Comparison of ENCODE assay signal across 10 mouse cellular contexts in genomic region chr7:27360749-27361148, GRCm38 (mm10). TPM values are rescaled to one million over a fixed set of nuclear protein-coding genes. Genes with fewer than 3 reads are reported as not detected.
A peak's percentile ranks its signal among the peaks of the same experiment; 100 is the strongest.
DNase-seq lines count a peak whose midpoint lies in the region; ATAC-seq and TF ChIP-seq lines count a peak whose summit lies in the region.
"Had no signal": no experiment of that assay in that cellular context is flagged by ENCODE, and none has a peak within 500 bp of the region (broad histone marks: within the 10 kb centered on the region; RNA-seq: fewer than 3 reads in every experiment).

No protein-coding gene starts in this region.

- no peak for TF ChIP-seq EP300 in heart, postnatal 0 days (IDR thresholded peaks at IDR 0.05; ENCODE audit: low read depth)

- H3K9ac ChIP-seq in heart, postnatal 0 days (replicated peaks; ENCODE audit: low read depth, low read length) = no peak overlapping the region
- no peak overlapping the region for H3K9ac ChIP-seq in forebrain, postnatal 0 days

- no peaks in the 10 kb centered on the region for H3K36me3 ChIP-seq in heart, postnatal 0 days (replicated peaks; ENCODE audit: control insufficient read depth, insufficient read depth, low read length)
- H3K36me3 ChIP-seq in forebrain, postnatal 0 days (ENCODE audit: insufficient read depth) = peaks cover 10% of the 10 kb centered on the region
- no peaks in the 10 kb centered on the region for H3K36me3 ChIP-seq in midbrain, embryonic 10.5 days

- H3K4me2 ChIP-seq in heart, postnatal 0 days (ENCODE audit: low read depth, low read length) = peak overlapping the region; percentile 62; the same call in 1 of the 2 replicates
- peak overlapping the region; percentile 76 for H3K4me2 ChIP-seq in forebrain, postnatal 0 days (ENCODE audit: low read depth)

- H3K27me3 ChIP-seq in heart, postnatal 0 days (ENCODE audit: control insufficient read depth, insufficient read depth, low read length) = peaks cover 32% of the 10 kb centered on the region
- H3K27me3 ChIP-seq in forebrain, postnatal 0 days (ENCODE audit: insufficient read depth, low read length) = peaks cover 31% of the 10 kb centered on the region
- peaks cover 78% of the 10 kb centered on the region for H3K27me3 ChIP-seq in midbrain, embryonic 10.5 days (ENCODE audit: low read depth, poor library complexity, severe bottlenecking)

- H3K27ac ChIP-seq in heart, postnatal 0 days (ENCODE audit: low read depth) = no peak overlapping the region
- H3K27ac ChIP-seq in forebrain, postnatal 0 days (ENCODE audit: low read depth, low read length) = no peak overlapping the region
- H3K27ac ChIP-seq in midbrain, embryonic 10.5 days (replicated peaks) = peak overlapping the region; percentile 55; the same call in 1 of the 2 replicates

- ATAC-seq in heart, postnatal 0 days (ENCODE audit: insufficient read depth, low read depth) = no peak
- no peak for ATAC-seq in forebrain, postnatal 0 days

- intact Hi-C loops in gastrocnemius, postnatal 14 days (cut with DNase I; ENCODE audit: low total_unique reads) = no loop called here

- H3K9me3 ChIP-seq in heart, postnatal 0 days (replicated peaks; ENCODE audit: control insufficient read depth, low read length) = no peaks in the 10 kb centered on the region
- H3K9me3 ChIP-seq in forebrain, postnatal 0 days (ENCODE audit: low read length) = no peaks in the 10 kb centered on the region
- H3K9me3 ChIP-seq in midbrain, embryonic 10.5 days (replicated peaks) = no peaks in the 10 kb centered on the region

- no peak for DNase-seq in heart, postnatal 0 days (ENCODE audit: low spot score)
- no peak for DNase-seq in heart, adult 18-20 months
- DNase-seq in R1 (ENCODE audit: low read depth, low spot score) = peak; percentile 54
- DNase-seq in forebrain, postnatal 0 days = no peak
- no peak for DNase-seq in midbrain, embryonic 10.5 days (ENCODE audit: low spot score)
- DNase-seq in urinary bladder, postnatal 10 days (ENCODE audit: low spot score) = no peak
- DNase-seq in gastrocnemius, postnatal 14 days = no peak
- DNase-seq in spleen, postnatal 4 days (ENCODE audit: low spot score in 2 of 2) = no peak

- 47% methylated on average over 6 of the region's 6 CpGs for WGBS in heart, postnatal 0 days
- WGBS in forebrain, postnatal 0 days = 56% methylated on average over 6 of the region's 6 CpGs
- 59% methylated on average over 6 of the region's 6 CpGs for WGBS in midbrain, embryonic 10.5 days

- TF ChIP-seq CTCF in heart, postnatal 0 days (IDR thresholded peaks at IDR 0.05; ENCODE audit: low read depth) = no peak
- no peak for TF ChIP-seq CTCF in forebrain, postnatal 0 days (IDR thresholded peaks at IDR 0.05; ENCODE audit: low read depth)

- no peak overlapping the region for H3K4me3 ChIP-seq in heart, postnatal 0 days (ENCODE audit: low read depth, low read length)
- no peak overlapping the region for H3K4me3 ChIP-seq in forebrain, postnatal 0 days (ENCODE audit: low read depth, low read length)
- H3K4me3 ChIP-seq in midbrain, embryonic 10.5 days = peak overlapping the region; percentile 62; the same call in 1 of the 2 replicates

- peaks cover 12% of the 10 kb centered on the region for H3K4me1 ChIP-seq in heart, postnatal 0 days (ENCODE audit: control insufficient read depth, insufficient read depth)
- no peaks in the 10 kb centered on the region for H3K4me1 ChIP-seq in forebrain, postnatal 0 days (ENCODE audit: insufficient read depth)
- peaks cover 41% of the 10 kb centered on the region for H3K4me1 ChIP-seq in midbrain, embryonic 10.5 days

RNA-seq across cellular contexts. Expression of gene Gm20479, which starts 3.5 kb away (rescaled TPM):
- total RNA-seq in heart, postnatal 0 days (2014; rRNA removed; ENCODE audit: low replicate concordance) = 2.0 TPM in 1 of 2 replicates, not detected in the other
- 0.46 TPM in 1 of 2 replicates, not detected in the other for polyA plus RNA-seq in heart, postnatal 0 days (2015; fragmentation: Nextera tagmentation; extraction: Ambion mirVana)
- not detected for total RNA-seq in heart, adult 18-20 months (2021)
- total RNA-seq in forebrain, postnatal 0 days (2014; rRNA removed) = not detected in 2 replicates
- polyA plus RNA-seq in forebrain, postnatal 0 days (2015; fragmentation: Nextera tagmentation; extraction: Ambion mirVana) = not detected in 2 replicates
- polyA plus RNA-seq in midbrain, embryonic 10.5 days (2016; fragmentation: Nextera tagmentation; extraction: Ambion mirVana) = 0.48 and 0.82 TPM in 2 replicates
- under 1 TPM in 1 of 2 experiments, not detected in 1; 0.90 TPM for total RNA-seq in gastrocnemius, postnatal 14 days (2021)
- total RNA-seq: MEL had no signal
- polyA plus RNA-seq: brain, embryonic 14.5 days had no signal

RNA-seq across cellular contexts. Expression of gene Shkbp1, which starts 4.9 kb away (rescaled TPM):
- total RNA-seq in heart, postnatal 0 days (2014; rRNA removed; ENCODE audit: low replicate concordance) = 16.7 and 21.0 TPM in 2 replicates
- polyA plus RNA-seq in heart, postnatal 0 days (2015; fragmentation: Nextera tagmentation; extraction: Ambion mirVana) = 14.2 and 18.3 TPM in 2 replicates
- total RNA-seq in heart, adult 18-20 months (2021) = 1 to 10 TPM; 5.6 to 6.3 TPM
- total RNA-seq in forebrain, postnatal 0 days (2014; rRNA removed) = 30.2 and 35.6 TPM in 2 replicates
- 31.8 and 33.1 TPM in 2 replicates for polyA plus RNA-seq in forebrain, postnatal 0 days (2015; fragmentation: Nextera tagmentation; extraction: Ambion mirVana)
- 71.7 and 77.2 TPM in 2 replicates for polyA plus RNA-seq in midbrain, embryonic 10.5 days (2016; fragmentation: Nextera tagmentation; extraction: Ambion mirVana)
- 1 to 10 TPM; 3.5 to 5.3 TPM for total RNA-seq in gastrocnemius, postnatal 14 days (2021)

RNA-seq across cellular contexts. Expression of gene Ltbp4, which starts 23.3 kb away (rescaled TPM):
- 150 TPM in 2 replicates for total RNA-seq in heart, postnatal 0 days (2014; rRNA removed; ENCODE audit: low replicate concordance)
- 56.9 and 61.7 TPM in 2 replicates for polyA plus RNA-seq in heart, postnatal 0 days (2015; fragmentation: Nextera tagmentation; extraction: Ambion mirVana)
- 100 to 1,000 TPM; 185 to 206 TPM for total RNA-seq in heart, adult 18-20 months (2021)
- total RNA-seq in forebrain, postnatal 0 days (2014; rRNA removed) = 13.4 and 26.7 TPM in 2 replicates
- 8.3 and 11.7 TPM in 2 replicates for polyA plus RNA-seq in forebrain, postnatal 0 days (2015; fragmentation: Nextera tagmentation; extraction: Ambion mirVana)
- 7.0 and 9.0 TPM in 2 replicates for polyA plus RNA-seq in midbrain, embryonic 10.5 days (2016; fragmentation: Nextera tagmentation; extraction: Ambion mirVana)
- total RNA-seq in gastrocnemius, postnatal 14 days (2021) = 100 to 1,000 TPM; 122 to 151 TPM
